Mouse (Mus musculus) mouse embryonic stem cell (cell line): ENCODE measurements around the gene Xrcc4.
"Not testable (repeated sequence)": the region's sequence is repeated elsewhere in the genome, so short reads cannot be mapped to it uniquely, and the experiment has no call there.

ENCODE experiments used
- in situ Hi-C, 2 experiments: fragments of 300-500 bp; cut with MboI; formaldehyde crosslinking; loops; 1 replicate in 1 of 2; 3 replicates in 1 of 2; pipeline ENCODE4 v1.14.3; 2019 to 2020; ENCODE audit warnings: low sequenced_read_pairs in 2 of 2, low pct_unique_long_range_greater_than_20kb in 1 of 2, mixed read lengths in 1 of 2; ENCODE audit not compliant: unreplicated experiment in 1 of 2

The Xrcc4 gene

DNA sequence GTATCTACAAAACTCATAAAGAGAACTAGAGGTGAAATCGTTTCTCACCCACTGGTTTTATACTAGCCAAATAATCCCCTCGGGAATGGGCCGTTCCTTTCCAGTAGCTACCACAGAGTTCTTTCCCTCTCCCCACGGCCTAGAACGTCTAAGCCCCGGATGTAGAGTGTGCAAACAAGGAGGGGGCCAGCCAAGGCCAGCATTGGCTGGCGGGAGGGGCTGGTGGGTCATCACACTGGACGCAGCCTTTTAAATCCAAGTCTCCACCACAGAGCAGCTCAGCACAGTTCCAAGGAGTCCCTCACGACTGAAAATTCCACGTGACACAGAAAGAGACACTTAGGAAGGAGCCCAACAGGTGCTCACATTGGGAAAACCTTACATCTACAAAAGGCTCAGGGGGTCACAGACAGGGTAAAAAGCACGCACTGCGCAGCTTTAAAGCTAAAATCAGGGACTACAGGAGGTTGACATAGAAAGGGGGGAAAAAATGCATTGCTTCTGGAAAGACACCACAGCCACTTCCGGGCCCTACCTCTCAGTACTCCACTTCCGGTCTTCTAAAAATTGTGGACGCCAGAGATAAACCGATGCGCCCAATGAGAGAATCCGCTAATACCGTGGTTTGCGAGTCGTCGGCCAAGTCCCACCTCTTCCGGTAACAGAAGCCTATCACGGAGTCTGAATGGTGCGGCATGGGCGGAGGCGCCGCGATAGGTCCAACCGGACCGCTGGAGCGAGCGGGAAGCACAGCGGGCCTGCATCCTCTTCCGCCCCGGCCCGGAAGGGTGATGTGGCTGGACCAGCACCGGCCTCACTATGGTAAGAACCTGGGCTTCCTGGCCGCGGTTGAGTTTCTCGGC is at the start of gene Xrcc4, which contains the start of gene Tmem167:
TSS of gene Xrcc4 (minus strand) at position 647 of the 863 bp plus-strand sequence.
TSS of gene Tmem167 (plus strand) at position 162 of the 863 bp plus-strand sequence.
- in situ Hi-C loops, result no loop called here

DNA sequence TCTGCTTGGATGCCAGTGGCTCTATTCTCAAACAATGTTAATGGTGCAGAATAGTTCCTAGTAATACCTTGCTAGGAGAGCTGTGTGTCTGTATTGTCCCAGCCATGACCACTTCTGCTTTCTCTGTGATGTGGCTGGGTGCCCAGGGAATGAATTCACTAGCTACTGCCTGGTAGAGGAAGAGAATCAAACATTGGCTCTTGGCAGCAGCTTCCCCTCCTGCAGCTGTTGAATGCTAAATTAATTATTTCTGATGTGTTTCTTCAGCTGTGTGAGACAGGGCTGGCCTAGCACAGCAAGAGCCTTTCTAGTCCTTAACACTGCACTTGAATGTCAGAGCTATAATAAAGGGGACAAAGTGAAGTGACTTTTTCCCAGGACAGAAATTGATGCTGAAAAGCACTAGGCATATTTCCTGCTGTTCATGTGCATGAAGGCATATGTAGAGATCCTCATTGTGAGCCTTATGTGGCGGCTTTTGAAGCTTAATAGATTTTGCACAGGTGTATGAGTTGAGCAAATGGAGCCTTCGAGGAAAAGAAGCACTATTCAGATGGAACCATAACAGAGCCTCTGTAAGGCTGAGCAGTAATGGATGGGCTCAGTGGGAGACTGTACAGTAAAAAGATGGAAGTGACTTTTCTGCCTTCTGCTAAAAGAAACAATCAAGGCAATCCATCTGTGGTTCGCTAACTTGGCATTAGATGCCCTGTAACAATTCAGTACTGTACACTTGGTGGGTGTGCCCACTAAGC is 46.9 kb upstream of the Xrcc4 start:
- in situ Hi-C loops, result no loop called here

DNA sequence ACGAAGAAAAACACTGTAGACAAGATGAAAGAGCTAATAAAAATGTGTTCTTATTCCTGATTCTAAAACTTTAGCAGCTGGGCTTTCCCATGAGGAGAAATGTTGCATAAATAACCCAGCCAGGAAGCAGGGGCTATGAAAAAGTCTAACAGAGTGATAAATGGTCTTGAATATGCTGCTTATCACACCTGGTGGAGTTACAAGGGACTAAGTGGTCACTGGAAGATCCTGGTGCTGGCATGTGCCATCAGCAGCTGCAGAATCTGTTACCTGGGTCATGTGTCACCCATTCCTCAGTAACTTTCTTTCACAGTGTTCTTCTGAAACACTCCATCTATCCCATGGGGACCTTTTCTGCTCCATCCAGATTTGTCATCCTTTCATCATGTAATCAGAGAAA is 22.3 kb upstream of the Xrcc4 start:
- in situ Hi-C loops, result no loop called here

- in situ Hi-C loops, result not testable (repeated sequence)
Measured at GRCm38 (mm10) chr13:90108746-90109145, 19.3 kb upstream of the Xrcc4 start.

GRCm38 (mm10) chr13:90106139-90106538 is 16.7 kb upstream of the Xrcc4 start:
- in situ Hi-C loops, result no loop called here

- in situ Hi-C loops, result no loop called here
Measured at GRCm38 (mm10) chr13:90101514-90101913, 12.1 kb upstream of the Xrcc4 start.

- in situ Hi-C loops, result no loop called here
Measured at GRCm38 (mm10) chr13:90089825-90090183, 396 bp upstream of the Xrcc4 start.

DNA sequence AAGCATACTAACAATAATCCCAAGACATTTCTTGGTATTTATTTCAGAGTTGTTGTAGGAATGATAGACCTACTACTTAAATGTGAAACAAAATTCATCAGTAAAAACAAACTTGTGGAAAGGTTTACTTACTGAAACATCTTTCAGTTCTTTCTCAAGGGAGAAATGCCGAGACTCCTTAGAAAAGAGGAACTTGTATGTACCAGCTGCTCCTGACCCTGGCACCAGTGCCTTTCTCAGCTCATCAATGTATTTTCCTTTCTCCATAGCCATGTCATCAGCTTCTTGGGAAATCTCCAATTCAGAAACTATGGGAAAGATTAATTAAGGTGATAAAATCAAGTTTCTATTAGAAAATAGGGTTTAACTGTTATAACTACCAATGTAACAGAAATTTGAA is 27.5 kb downstream of the Xrcc4 start:
- in situ Hi-C loops, result no loop called here

DNA sequence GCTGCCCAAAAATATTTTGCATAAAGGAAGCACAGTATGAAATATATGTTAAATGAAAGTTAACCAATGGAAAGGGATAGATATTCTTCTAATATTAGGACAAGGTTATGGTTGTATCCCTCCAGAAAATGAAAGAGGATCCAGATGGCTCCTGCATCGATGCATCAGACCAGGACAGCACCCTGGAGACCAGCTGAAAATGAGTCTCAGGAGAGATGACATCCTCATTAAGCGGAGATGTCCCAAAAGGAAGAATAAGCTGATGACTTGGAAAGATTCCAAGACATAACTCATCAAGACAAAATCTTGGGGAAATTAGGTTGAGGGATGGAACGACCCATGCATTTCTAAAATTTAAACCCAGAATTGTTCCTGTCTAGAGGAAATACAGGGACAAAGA is 37.0 kb downstream of the Xrcc4 start:
- in situ Hi-C loops, result no loop called here

DNA sequence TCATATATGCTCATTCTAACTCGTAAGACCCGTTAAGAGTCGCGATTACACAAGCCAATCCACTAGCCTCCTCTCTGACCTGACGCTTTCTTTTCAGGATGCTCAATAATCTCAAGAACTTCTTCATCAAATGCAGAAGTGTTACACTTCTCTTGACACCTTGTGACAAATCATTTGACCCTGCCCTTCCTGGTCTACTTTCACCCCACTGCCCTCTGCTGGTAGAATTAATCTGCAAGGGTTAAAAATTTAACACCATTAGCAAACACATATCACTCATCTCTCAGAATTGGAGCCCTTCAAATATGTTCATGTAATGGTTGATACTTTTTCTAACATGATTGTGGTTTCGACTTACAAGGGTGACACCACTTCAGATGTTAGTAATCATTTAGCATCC is 37.7 kb downstream of the Xrcc4 start:
- in situ Hi-C loops, result no loop called here

GRCm38 (mm10) chr13:90039613-90040012 is 49.8 kb downstream of the Xrcc4 start:
- in situ Hi-C loops, result no loop called here

DNA sequence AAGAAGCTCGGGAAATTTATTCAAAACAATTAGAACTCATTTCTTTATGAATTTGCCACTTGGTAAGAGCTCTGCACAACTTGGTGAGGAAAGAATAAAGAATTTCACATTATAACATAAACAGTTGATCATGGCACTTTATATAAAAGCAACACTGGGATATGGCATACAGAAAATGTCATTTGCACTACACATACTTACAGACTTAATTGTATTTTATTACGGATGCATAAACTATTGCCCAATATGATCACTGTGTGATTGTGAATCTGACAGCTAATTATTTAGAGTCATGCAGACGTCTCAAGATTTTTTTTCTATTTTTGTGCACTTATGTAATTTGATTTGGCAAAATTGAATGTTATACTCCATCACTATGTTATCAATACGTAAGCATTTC is 56.4 kb downstream of the Xrcc4 start:
- in situ Hi-C loops, result no loop called here

GRCm38 (mm10) chr13:90032523-90032922 is 56.9 kb downstream of the Xrcc4 start:
- in situ Hi-C loops, result no loop called here

DNA sequence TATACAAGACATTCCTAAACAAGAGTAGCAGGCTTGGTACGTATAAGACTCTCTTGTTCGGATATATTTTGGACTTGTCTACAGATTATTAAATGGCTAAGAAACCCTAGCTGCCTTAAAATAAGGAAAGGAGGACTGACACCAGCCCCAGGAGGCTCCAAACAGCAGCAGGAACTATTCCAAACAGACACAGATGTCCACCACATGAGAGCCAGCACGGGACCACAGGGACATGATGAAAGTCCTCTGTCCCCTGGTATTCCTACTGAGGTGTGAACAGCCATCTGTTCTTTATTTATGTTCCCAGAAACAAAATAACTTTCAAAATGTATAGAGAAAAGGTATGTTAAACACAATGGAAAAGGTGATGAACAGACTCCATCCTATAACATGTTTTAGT is 58.5 kb downstream of the Xrcc4 start:
- in situ Hi-C loops, result no loop called here

DNA sequence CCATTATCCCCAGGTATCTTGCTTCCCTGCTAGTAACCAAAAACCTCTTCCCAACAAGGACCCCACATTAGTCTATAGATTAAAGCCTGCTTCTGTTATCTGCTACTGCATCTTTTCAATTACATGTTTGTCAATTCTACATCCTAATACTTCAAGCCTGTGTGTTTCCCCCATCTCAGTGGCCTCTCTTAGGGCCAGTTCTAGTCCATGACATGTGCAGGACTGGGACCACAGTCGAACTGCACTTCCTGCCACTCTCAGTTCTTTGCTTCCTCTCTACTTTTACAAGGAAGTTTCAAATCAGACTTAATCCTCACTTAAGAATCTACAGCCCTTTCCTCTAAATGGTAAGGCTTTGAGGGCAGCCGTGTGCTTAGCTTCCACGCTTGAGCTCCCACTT is 76.8 kb downstream of the Xrcc4 start:
- in situ Hi-C loops, result no loop called here

- in situ Hi-C loops, result no loop called here
Measured at GRCm38 (mm10) chr13:90012198-90012597, 77.2 kb downstream of the Xrcc4 start.

DNA sequence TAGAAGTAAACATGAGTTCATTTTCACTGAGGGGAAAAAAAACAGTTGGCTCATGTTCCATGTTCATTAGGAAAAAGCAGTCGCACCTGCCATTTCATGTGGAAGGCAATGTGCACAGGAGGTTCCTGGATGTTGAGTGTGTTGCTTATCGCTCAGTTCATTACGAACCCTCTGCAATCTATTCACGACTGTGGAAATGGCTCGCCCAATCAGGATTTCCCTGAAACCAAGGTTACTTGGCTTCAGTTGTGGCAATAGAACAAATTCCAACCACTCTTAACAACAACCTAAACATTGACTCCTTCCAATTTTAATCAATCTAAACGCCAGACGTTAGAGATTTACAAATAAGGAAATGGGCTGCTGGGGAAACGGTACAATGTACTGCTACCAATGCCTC is 78.3 kb downstream of the Xrcc4 start:
- in situ Hi-C loops, result no loop called here

DNA sequence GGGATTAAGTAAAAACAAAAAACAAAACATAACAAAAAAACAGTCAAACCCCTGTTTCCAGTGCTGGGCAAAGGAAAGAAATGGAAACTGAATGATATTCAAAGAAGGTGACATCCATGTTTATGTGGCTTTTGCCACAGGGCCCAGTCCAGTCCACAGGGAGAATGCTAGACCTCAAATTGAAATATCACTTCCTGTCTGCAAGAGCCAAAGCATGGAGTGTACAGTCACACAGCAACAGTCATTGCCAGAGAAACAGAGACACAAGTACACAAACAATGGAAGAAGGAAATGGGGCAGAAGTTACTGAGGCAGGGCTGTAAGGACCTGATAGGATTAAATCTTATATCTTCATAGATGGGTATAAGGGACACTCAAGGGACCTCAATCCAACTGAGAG is 79.6 kb downstream of the Xrcc4 start:
- in situ Hi-C loops, result no loop called here

GRCm38 (mm10) chr13:90005561-90005960 is 83.8 kb downstream of the Xrcc4 start:
- in situ Hi-C loops, result no loop called here

- in situ Hi-C loops, result no loop called here
Measured at GRCm38 (mm10) chr13:89997531-89997930, 91.9 kb downstream of the Xrcc4 start.
